Mouse (Mus musculus) gastrocnemius, adult 2 months (tissue): ENCODE data around the gene Psma4. TPM values are rescaled to one million over a fixed set of nuclear protein-coding genes. Genes with fewer than 3 reads are reported as not detected.

Experiments used
- DNase-seq: peaks from one replicate; pipeline ENCODE4 v3.0.0; 2022
- H3K27ac ChIP-seq: fragments of 200-600 bp; 2 replicates; pipeline ENCODE4 v1.8.1; 2022; ENCODE audit warnings: mild to moderate bottlenecking
- H3K4me3 ChIP-seq: fragments of 200-600 bp; 2 replicates; pipeline ENCODE4 v1.8.1; 2022; ENCODE audit warnings: mild to moderate bottlenecking, moderate library complexity
- CTCF ChIP-seq: fragments of 200-600 bp; IDR thresholded peaks from 2 replicates; pipeline ENCODE4 v1.8.1; 2022; ENCODE audit warnings: antibody characterized with exemption, mild to moderate bottlenecking, moderate library complexity
- intact Hi-C: fragments of 180-260 bp; cut with DNase I; formaldehyde crosslinking; loops from one replicate; pipeline ENCODE4 v1.15.1; 2025
- total RNA-seq, 2 experiments: library from RNA; stranded (reverse); gene quantifications; 2 replicates each; pipeline ENCODE4 v1.2.3; 2021

Psma4 gene
- total RNA-seq, 2 experiments from 2014 or later: 131 TPM

GRCm38 (mm10) chr9:55003609-55004008 is 53.0 kb downstream of the Psma4 start:
- intact Hi-C loops: no loop called here
- Histone ChIP-seq H3K27ac (no peak overlapping the region), H3K4me3 (no peak overlapping the region)
- no peak for TF ChIP-seq CTCF
- DNase-seq: no peak

Other genes starting within 250 kb of the Psma4 start
- 10 to 100 TPM; 17.9 to 20.8 TPM for gene Wdr61, start 216.3 kb upstream of the Psma4 start, total RNA-seq
- 1 to 10 TPM in 1 of 2 experiments, not detected in 1; 2.2 TPM for gene Crabp1, start 186.0 kb upstream of the Psma4 start, total RNA-seq
- 10 to 100 TPM; 18.3 to 21.8 TPM for gene Ireb2, start 87.0 kb upstream of the Psma4 start, total RNA-seq
- under 1 TPM; 0.64 to 0.86 TPM for gene Hykk, start 33.5 kb upstream of the Psma4 start, total RNA-seq
- not detected for gene AY074887, start 208 bp downstream of the Psma4 start, total RNA-seq
- not detected for gene Chrna5, start 30.1 kb downstream of the Psma4 start, total RNA-seq
- not detected for gene Chrna3, start 75.8 kb downstream of the Psma4 start, total RNA-seq
- not detected for gene Chrnb4, start 98.0 kb downstream of the Psma4 start, total RNA-seq
- 10 to 100 TPM; 31.9 to 41.0 TPM for gene Ube2q2, start 198.1 kb downstream of the Psma4 start, total RNA-seq